Mouse (Mus musculus): ENCODE results near the gene Ino80d.

GRCm38 (mm10) chr1:62919219-62919618 lies 195.2 kb downstream of the Ino80d start:
- TF ChIP-seq POLR2A (IDR thresholded peaks at IDR 0.05; ENCODE audit: low read depth, low read length) = no peak
- no peak for TF ChIP-seq CTCF (IDR thresholded peaks at IDR 0.05; ENCODE audit: extremely low read depth, insufficient read length, insufficient replicate concordance, low read depth, low read length)
